Mouse (Mus musculus) neural tube, postnatal 0 days (tissue): ENCODE data around the gene Mrpl41. TPM values are rescaled to one million over a fixed set of nuclear protein-coding genes. Genes with fewer than 3 reads are reported as not detected.

ENCODE experiments used
- microRNA-seq: library from miRNA; unstranded; fragments of <30 nt; microRNA quantifications from one replicate; pipeline ENCODE4, GENCODE M21; 2016
- polyA plus RNA-seq: library from polyadenylated mRNA; unstranded; fragments of >200 nt; fragmentation: Nextera tagmentation; extraction: Ambion mirVana; gene quantifications from 2 replicates; pipeline ENCODE4 v1.2.1, GENCODE M21; 2015

Mrpl41 gene
- polyA plus RNA-seq = 215 and 225 TPM in 2 replicates

GRCm38 (mm10) chr2:24974906-24975703 lies at the start of gene Mrpl41:
Gene Mrpl41 (minus strand): TSS chr2:24975098.

DNA sequence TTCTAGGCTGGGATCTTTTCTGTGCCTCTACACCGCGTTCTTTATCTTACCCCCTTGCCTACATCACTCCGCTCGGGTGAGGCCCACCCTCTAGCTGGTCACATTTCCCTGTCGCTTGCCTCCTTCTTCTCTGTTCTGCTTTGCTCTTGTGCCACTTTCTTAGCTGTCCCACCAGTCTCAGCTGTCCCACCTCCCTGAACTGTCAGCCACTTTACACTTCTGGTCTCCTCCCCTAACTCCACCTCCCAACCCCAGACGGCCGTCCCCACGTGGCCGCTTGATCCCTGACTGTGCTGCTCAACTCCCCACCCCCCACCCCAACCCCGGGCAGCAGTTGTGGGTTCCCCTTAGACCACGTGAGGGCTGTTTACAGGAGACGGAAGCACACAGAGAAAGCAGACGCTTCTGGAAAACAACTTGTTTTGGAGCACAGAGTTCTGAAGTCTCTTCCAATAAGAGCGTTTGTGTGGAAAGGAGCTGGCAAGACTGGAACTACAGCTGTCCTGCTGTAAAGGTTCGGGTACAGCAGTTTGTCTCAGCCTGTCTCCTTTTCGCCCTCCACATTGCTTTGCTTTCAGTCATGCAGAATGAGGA lies 903 bp upstream of the Mrpl41 start, which contains the start of gene Pnpla7:
Pnpla7 (plus strand) TSS at position 330 of the 594 bp plus-strand sequence.

DNA sequence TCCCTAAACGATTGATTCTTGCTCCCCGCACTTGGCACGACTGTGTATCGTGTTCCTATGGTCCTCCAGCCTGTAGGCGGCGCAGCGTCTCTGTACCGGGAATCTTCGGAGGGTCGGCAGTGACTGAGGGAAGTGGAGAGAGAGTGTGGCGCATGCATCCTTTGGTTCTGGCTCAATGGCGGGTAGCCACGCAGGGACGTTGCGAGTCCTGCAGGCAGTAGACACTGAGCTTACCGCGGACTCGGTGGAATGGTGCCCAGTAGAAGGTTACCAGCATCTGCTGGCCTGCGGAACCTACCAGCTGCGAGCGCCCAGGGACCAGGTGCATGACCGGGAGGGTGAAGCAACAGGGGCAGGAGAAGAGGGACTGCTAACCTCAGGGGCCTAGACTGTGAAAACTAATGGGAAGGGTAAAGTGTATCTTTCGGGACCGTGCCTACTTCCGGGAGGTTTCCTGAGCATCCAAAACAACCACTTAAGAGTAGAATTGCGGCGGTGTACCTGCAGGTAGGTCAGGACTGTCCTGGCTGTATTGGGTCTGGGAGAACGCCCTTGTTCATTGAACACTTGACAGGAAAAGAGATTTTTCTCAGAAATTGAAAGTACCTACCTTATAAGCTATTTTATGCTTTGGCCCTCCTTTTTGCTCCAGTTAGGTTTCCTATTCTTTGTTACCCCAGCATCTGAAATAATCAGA lies 12.4 kb downstream of the Mrpl41 start, which contains the start of gene Dph7:
Dph7 (plus strand) TSS at position 97 of the 697 bp plus-strand sequence.

DNA sequence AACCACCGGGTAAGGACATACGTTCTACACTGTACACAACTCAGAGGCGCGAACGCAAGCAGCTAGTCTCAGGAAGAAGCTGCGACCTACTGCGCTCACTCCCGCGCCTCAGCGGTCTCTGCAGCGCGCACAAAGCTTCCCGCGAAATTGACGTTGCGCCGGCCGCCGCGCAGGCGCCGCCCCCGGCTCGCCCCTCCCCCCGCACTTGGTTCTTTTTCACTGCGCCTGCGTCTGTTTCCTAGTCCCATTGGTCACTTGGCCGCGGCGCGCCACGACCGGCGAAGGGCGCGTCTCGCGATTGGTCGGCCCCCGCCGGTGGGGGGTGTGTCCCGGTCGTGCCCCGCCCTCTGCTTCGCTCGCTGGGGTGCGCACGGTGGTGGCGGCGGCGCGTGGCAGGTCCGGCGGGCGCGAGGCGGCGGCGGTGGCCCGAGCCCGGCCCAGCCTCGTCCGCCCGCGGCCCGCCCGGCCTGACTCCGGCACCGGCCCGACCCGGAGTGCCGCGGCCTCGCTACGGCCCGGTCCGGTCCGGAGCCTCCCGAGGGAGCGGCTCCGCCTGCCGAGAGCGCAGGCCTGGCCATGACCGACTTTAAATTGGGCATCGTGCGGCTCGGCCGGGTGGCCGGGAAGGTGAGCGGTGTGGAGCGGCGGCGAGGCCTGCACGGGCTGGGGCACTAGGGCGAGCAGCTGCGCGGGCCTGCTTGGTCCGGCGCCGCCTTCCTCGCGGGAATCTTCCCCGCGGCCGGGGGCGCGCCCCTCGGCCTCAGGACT lies 25.3 kb downstream of the Mrpl41 start, which contains the start of gene Zmynd19:
Zmynd19 (plus strand) TSS at position 372 of the 768 bp plus-strand sequence.

DNA sequence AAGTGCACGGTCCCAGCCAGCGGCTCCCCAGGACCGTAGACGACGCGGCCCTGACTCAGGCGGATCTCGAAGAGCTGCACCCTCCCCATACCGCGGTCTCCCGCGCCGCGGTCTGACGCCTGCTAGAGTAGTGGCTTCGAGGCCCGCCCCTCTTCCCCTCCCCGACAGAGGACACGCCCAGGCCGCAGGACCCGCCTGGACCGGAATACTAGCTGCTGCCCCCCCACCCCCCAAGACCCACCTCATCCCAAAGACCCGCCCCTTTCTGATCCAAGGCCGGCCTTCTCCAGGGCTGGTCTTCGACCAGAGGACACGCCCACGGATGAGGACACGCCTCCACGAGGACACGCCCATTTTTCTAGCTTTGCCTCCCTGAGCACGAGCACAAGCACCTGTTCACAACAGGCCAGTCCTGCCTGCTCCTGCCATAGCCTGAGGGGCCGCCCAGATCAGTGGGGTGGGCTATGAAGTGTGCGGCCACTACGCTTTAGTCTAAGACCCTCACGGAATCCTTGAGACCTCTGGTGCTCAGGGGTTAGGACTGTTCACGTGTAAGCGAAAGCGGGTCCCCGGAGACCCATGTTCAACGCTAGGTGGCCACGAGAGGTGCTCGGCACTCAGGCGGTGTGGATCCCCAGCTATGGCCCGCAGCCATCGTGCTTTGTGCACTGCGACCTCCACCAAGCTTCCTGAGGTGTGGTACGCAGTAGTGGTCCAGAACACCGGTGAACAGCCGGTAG lies 39.7 kb downstream of the Mrpl41 start, which contains the start of gene Arrdc1:
Arrdc1 (minus strand) TSS at position 196 of the 740 bp plus-strand sequence.

Small RNA genes within 50 kb of the gene (microRNA-seq; reads per million reads assigned to microRNA genes)
- gene Gm22875 = not detected

Other genes with a start within 250 kb of the Mrpl41 start
- 12.8 and 15.5 TPM in 2 replicates for gene Cacna1b, start 211.9 kb downstream of the Mrpl41 start, polyA plus RNA-seq
- 54.0 and 59.0 TPM in 2 replicates for gene Ehmt1, start 55.5 kb downstream of the Mrpl41 start, polyA plus RNA-seq
- 45.2 and 47.6 TPM in 2 replicates for gene Arrdc1, start 39.8 kb downstream of the Mrpl41 start, polyA plus RNA-seq
- 23.2 and 24.4 TPM in 2 replicates for gene Zmynd19, start 25.3 kb downstream of the Mrpl41 start, polyA plus RNA-seq
- gene Dph7, start 12.7 kb downstream of the Mrpl41 start, polyA plus RNA-seq = 32.5 and 32.9 TPM in 2 replicates
- gene Pnpla7, start 935 bp upstream of the Mrpl41 start, polyA plus RNA-seq = 3.8 and 4.0 TPM in 2 replicates
- 160 and 185 TPM in 2 replicates for gene Nsmf, start 79.3 kb upstream of the Mrpl41 start, polyA plus RNA-seq
- gene Entpd8, start 105.2 kb upstream of the Mrpl41 start, polyA plus RNA-seq = not detected in 2 replicates
- gene Noxa1, start 120.1 kb upstream of the Mrpl41 start, polyA plus RNA-seq = not detected in 2 replicates
- gene Nrarp, start 205.7 kb upstream of the Mrpl41 start, polyA plus RNA-seq = 15.8 TPM in 2 replicates
- 1.7 and 2.2 TPM in 2 replicates for gene Tor4a, start 221.8 kb upstream of the Mrpl41 start, polyA plus RNA-seq
- gene Nelfb, start 236.4 kb upstream of the Mrpl41 start, polyA plus RNA-seq = 73.6 and 78.9 TPM in 2 replicates
- gene Stpg3, start 239.5 kb upstream of the Mrpl41 start, polyA plus RNA-seq = 0.12 TPM in 1 of 2 replicates, not detected in the other
- gene Fam166a, start 243.6 kb upstream of the Mrpl41 start, polyA plus RNA-seq = 0.53 TPM in 1 of 2 replicates, not detected in the other
- 538 and 555 TPM in 2 replicates for gene Tubb4b, start 249.6 kb upstream of the Mrpl41 start, polyA plus RNA-seq